Comparison of ENCODE assay signal across 7 mouse cellular contexts in genomic region chr2:103018817-103019494, GRCm38 (mm10). TPM values are rescaled to one million over a fixed set of nuclear protein-coding genes. Genes with fewer than 3 reads are reported as not detected.
DNase-seq lines count a peak whose midpoint lies in the region; ATAC-seq and TF ChIP-seq lines count a peak whose summit lies in the region.

No protein-coding gene starts in this region.

- no peaks in the 10 kb centered on the region; the same call in 1 of the 2 replicates for H3K36me3 ChIP-seq in hindbrain, embryonic 14.5 days (replicated peaks; ENCODE audit: control insufficient read depth, insufficient read depth)
- peaks cover 16% of the 10 kb centered on the region; the same call in 1 of the 2 replicates for H3K36me3 ChIP-seq in hindbrain, embryonic 10.5 days

- WGBS in hindbrain, embryonic 14.5 days = 74% methylated on average over 9 of the region's 9 CpGs
- 87% methylated on average over 9 of the region's 9 CpGs for WGBS in hindbrain, embryonic 10.5 days

- DNase-seq in hindbrain, embryonic 14.5 days (ENCODE audit: low spot score) = peak; percentile 75
- no peak for DNase-seq in hindbrain, embryonic 10.5 days (ENCODE audit: low spot score)
- peak; percentile 76 for DNase-seq in brain, embryonic 14.5 days (ENCODE audit: low read depth)
- no peak for DNase-seq in right cerebral cortex, postnatal 10 days (ENCODE audit: low spot score in 2 of 2)

- H3K4me3 ChIP-seq in hindbrain, embryonic 14.5 days (replicated peaks; ENCODE audit: low read length) = no peak overlapping the region
- no peak overlapping the region for H3K4me3 ChIP-seq in hindbrain, embryonic 10.5 days

- H3K27ac ChIP-seq in hindbrain, embryonic 14.5 days = no peak overlapping the region
- no peak overlapping the region for H3K27ac ChIP-seq in hindbrain, embryonic 10.5 days

- no peaks in the 10 kb centered on the region for H3K9me3 ChIP-seq in hindbrain, embryonic 14.5 days (ENCODE audit: control insufficient read depth, low read length)
- no peaks in the 10 kb centered on the region for H3K9me3 ChIP-seq in hindbrain, embryonic 10.5 days

- H3K27me3 ChIP-seq in hindbrain, embryonic 14.5 days (ENCODE audit: control insufficient read depth, insufficient read depth, low read length) = no peaks in the 10 kb centered on the region
- H3K27me3 ChIP-seq in hindbrain, embryonic 10.5 days (ENCODE audit: insufficient read depth, poor library complexity, severe bottlenecking) = no peaks in the 10 kb centered on the region

- 0 out of 2 replicates have a peak, but pooled peaks have one; percentile 34 for ATAC-seq in hindbrain, embryonic 14.5 days (ENCODE audit: low FRiP score)
- ATAC-seq in CD4-positive, CD25-positive, alpha-beta regulatory T cell, adult 4 months = peak; percentile 92
- ATAC-seq in megakaryocyte progenitor cell, adult 5-6 weeks (replicated peaks; ENCODE audit: poor library complexity) = peak; percentile 86
- ATAC-seq in erythroid progenitor cell, adult 5-6 weeks (replicated peaks; ENCODE audit: low FRiP score, poor library complexity, severe bottlenecking) = no peak

- H3K9ac ChIP-seq in hindbrain, embryonic 14.5 days = no peak overlapping the region

- TF ChIP-seq POLR2A in brain, embryonic 14.5 days (IDR thresholded peaks at IDR 0.05; ENCODE audit: borderline replicate concordance, extremely low read depth, insufficient read depth, insufficient read length, poor library complexity, severe bottlenecking) = no peak

- H3K4me2 ChIP-seq in hindbrain, embryonic 14.5 days (replicated peaks) = no peak overlapping the region

- 0 out of 2 replicates have a peak, but pooled peaks cover 3% of the 10 kb centered on the region for H3K4me1 ChIP-seq in hindbrain, embryonic 14.5 days (replicated peaks; ENCODE audit: control insufficient read depth, insufficient read depth, low read length)
- H3K4me1 ChIP-seq in hindbrain, embryonic 10.5 days (replicated peaks) = peaks cover 17% of the 10 kb centered on the region

- no peak for TF ChIP-seq CTCF in brain, embryonic 14.5 days (IDR thresholded peaks at IDR 0.05; ENCODE audit: borderline replicate concordance, extremely low read depth, insufficient read depth, insufficient read length)

RNA-seq across cellular contexts. Expression of gene Pdhx, which starts 54.4 kb away (rescaled TPM):
- polyA plus RNA-seq in hindbrain, embryonic 14.5 days (2014; fragmentation: Nextera tagmentation; extraction: Ambion mirVana) = 62.8 and 73.5 TPM in 2 replicates
- 40.3 and 45.2 TPM in 2 replicates for polyA plus RNA-seq in hindbrain, embryonic 10.5 days (2016; fragmentation: Nextera tagmentation; extraction: Ambion mirVana)
- 10 to 100 TPM; 17.0 to 24.1 TPM for polyA plus RNA-seq in CD4-positive, CD25-positive, alpha-beta regulatory T cell, adult 4 months (2017; shearing (Covaris generic))
- polyA plus RNA-seq in brain, embryonic 14.5 days (2012; rRNA removed) = 46.9 and 47.6 TPM in 2 replicates
- 17.9 and 20.9 TPM in 2 replicates for total RNA-seq in megakaryocyte progenitor cell, adult 5-6 weeks (2015)
- total RNA-seq in megakaryocyte progenitor cell, adult 5-6 weeks (2017) = 28.7 and 29.1 TPM in 2 replicates
- 7.2 and 15.1 TPM in 2 replicates for total RNA-seq in erythroid progenitor cell, adult 5-6 weeks (2015; ENCODE audit: low replicate concordance)
- 14.0 and 16.6 TPM in 2 replicates for total RNA-seq in erythroid progenitor cell, adult 5-6 weeks (2017; ENCODE audit: low replicate concordance)

RNA-seq across cellular contexts. Expression of gene Apip, which starts 54.5 kb away (rescaled TPM):
- 51.3 and 54.8 TPM in 2 replicates for polyA plus RNA-seq in hindbrain, embryonic 14.5 days (2014; fragmentation: Nextera tagmentation; extraction: Ambion mirVana)
- 60.7 and 63.9 TPM in 2 replicates for polyA plus RNA-seq in hindbrain, embryonic 10.5 days (2016; fragmentation: Nextera tagmentation; extraction: Ambion mirVana)
- 10 to 100 TPM; 19.3 to 28.6 TPM for polyA plus RNA-seq in CD4-positive, CD25-positive, alpha-beta regulatory T cell, adult 4 months (2017; shearing (Covaris generic))
- 29.2 and 34.1 TPM in 2 replicates for polyA plus RNA-seq in brain, embryonic 14.5 days (2012; rRNA removed)
- total RNA-seq in megakaryocyte progenitor cell, adult 5-6 weeks (2015) = 47.0 and 66.0 TPM in 2 replicates
- 31.7 and 35.1 TPM in 2 replicates for total RNA-seq in megakaryocyte progenitor cell, adult 5-6 weeks (2017)
- 45.3 and 109 TPM in 2 replicates for total RNA-seq in erythroid progenitor cell, adult 5-6 weeks (2015; ENCODE audit: low replicate concordance)
- total RNA-seq in erythroid progenitor cell, adult 5-6 weeks (2017; ENCODE audit: low replicate concordance) = 24.8 and 28.9 TPM in 2 replicates

Comparison
In these comparisons a context has a peak if more than half of its experiments do, and no peak if none do; other contexts are left out.
1. DNase-seq: peak in hindbrain, embryonic 14.5 days (single experiment) and brain, embryonic 14.5 days (single experiment); none in hindbrain, embryonic 10.5 days (single experiment) and right cerebral cortex, postnatal 10 days (0 of 2).